Mouse (Mus musculus) right cerebral cortex, adult 18-20 months (tissue): Measurements from ENCODE around the gene Hs6st1.

Experiments used
- DNase-seq: peaks from one replicate; pipeline ENCODE4 v3.0.0; 2022; ENCODE audit warnings: mixed read lengths

Gene Hs6st1

GRCm38 (mm10) chr1:36131766-36132165, 63.6 kb downstream of the Hs6st1 start:
- DNase-seq, result no peak

DNA sequence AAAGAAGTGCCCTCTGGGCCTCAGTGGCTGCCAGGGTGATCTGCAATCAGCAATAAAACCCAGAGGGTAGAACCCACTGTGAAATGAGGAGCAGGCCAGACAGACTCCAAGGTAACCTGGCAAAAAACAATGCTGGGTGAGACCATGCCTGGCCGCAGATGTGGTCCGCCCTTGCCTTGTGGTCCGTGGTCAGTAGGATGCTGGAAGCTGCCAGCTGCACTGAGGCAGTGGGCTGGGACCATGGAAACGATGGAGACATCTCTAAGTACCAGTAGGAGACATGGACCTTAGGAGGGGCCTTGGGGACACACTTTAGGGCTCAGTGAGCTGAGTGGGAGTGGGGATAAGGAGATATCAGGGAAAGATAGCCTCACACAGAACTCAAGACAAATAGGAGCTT, 64.0 kb downstream of the Hs6st1 start:
- no peak for DNase-seq

DNA sequence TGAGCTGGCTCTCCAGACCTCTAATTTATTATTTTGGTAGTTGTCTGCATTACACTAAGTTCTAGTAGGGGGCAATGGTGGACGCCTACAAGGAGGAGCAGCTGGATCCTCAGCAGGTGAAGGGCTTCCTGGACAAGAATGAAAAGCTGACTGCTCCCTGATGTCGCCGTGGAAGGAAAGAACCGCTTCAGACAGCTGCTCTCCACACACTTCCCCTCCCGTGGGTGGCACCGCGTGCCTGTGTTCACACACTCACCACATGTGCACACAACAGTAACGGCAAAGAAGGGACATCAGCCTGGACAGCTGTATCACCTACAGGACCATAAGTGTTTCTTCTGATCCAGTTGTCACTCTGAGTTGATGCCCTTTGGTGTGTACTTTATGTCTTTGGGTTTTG, 64.8 kb downstream of the Hs6st1 start:
- no peak for DNase-seq

GRCm38 (mm10) chr1:36133647-36134046, 65.4 kb downstream of the Hs6st1 start:
- DNase-seq, result no peak

DNA sequence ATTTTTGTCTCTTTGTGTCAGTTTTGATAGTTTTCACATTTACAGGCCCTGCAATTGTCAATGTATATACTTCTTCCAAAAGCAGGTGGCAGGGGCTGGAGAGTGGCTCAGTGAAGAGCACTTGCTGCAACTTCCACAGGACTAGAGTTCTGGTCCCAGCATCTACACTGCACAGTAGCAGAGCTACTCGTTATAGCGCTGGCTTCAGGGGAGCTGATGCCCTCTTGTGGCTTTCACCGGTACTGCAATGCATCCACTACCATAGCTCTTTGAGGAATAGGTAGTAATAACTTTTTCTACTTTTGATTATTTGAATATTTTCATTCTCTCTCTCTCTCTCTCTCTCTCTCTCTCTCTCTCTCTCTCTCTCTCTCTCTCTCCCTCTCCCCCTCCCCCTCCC, 66.4 kb downstream of the Hs6st1 start:
- peak; percentile 61 for DNase-seq

- no peak for DNase-seq
Measured at GRCm38 (mm10) chr1:36140311-36140710, 72.1 kb downstream of the Hs6st1 start.

- DNase-seq, result peak; percentile 52
Measured at GRCm38 (mm10) chr1:36145050-36145449, 76.8 kb downstream of the Hs6st1 start.

- DNase-seq, result no peak
Measured at GRCm38 (mm10) chr1:36148809-36149208, 80.6 kb downstream of the Hs6st1 start.

- no peak for DNase-seq
Measured at GRCm38 (mm10) chr1:36149411-36149810, 81.2 kb downstream of the Hs6st1 start.
